Mouse (Mus musculus): ENCODE data around the gene Olfr275. TPM values are rescaled to one million over a fixed set of nuclear protein-coding genes. Genes with fewer than 3 reads are reported as not detected.
"Not testable (repeated sequence)": the region's sequence is repeated elsewhere in the genome, so short reads cannot be mapped to it uniquely, and the experiment has no call there.

Gene Olfr275
- not detected for total RNA-seq (2021)

DNA sequence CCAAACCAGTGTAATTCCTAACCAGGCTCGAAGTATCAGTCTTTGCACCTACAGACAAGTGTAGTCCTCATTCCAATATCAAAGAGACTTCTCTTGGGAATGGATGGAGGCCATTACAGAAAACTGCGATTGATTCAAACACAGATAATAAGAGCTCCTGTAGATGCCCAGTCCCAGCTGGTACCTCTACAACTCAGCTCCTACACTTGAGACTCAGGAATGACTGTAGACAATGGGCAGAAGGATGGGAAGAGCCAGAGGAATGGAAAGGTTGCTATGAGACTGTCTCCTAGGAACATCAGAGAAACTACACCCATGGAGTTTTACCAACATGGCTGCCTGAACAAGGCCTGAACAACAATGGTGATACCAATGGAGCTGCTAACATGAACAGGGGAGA lies at the start of gene Olfr275:
Olfr275 (plus strand) TSS at position 301 of the 400 bp plus-strand sequence.
- intact Hi-C loops (cut with DNase I) = no loop called here
- DNase-seq = no peak

GRCm38 (mm10) chr4:52765612-52766011 lies 48.8 kb upstream of the Olfr275 start:
- DNase-seq = no peak
- intact Hi-C loops (cut with DNase I) = no loop called here

GRCm38 (mm10) chr4:52772186-52772585 lies 42.2 kb upstream of the Olfr275 start:
- no peak for DNase-seq
- intact Hi-C loops (cut with DNase I) = no loop called here

- no peak for DNase-seq
- intact Hi-C loops (cut with DNase I) = no loop called here
Observed at GRCm38 (mm10) chr4:52800013-52800412, 14.4 kb upstream of the Olfr275 start.

DNA sequence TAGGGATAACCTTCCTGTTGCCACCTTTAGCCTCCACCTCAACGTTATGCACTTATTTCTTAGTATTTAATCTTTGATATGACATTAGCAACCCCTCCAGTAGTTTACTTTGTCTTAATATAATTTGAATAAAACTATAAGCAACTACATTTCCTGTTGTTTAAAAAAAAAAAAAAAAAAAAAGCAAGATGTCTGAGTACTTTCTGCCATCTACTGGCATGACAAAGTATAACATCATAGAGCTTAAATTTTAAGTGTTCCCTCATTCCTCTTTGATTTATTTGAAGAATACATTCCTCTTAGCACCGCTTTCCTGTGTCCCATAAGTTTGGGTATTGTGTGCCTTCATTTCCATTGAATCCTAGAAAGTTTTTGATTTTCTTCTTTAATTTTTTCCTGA lies 2.5 kb upstream of the Olfr275 start:
- intact Hi-C loops (cut with DNase I) = no loop called here

GRCm38 (mm10) chr4:52821375-52821774 lies 7.0 kb downstream of the Olfr275 start:
- no peak for DNase-seq
- intact Hi-C loops (cut with DNase I) = no loop called here

More for the DNA sequence above, 2.5 kb upstream of the Olfr275 start:
- DNase-seq = no peak

- DNase-seq; intact Hi-C loops (cut with DNase I): not testable (repeated sequence)
Observed at GRCm38 (mm10) chr4:52845411-52845810, 31.0 kb downstream of the Olfr275 start.

- intact Hi-C loops (cut with DNase I) = no loop called here
- peak in 1 of 2 experiments; percentile 2 for DNase-seq
Observed at GRCm38 (mm10) chr4:52849039-52849635, 34.7 kb downstream of the Olfr275 start.

DNA sequence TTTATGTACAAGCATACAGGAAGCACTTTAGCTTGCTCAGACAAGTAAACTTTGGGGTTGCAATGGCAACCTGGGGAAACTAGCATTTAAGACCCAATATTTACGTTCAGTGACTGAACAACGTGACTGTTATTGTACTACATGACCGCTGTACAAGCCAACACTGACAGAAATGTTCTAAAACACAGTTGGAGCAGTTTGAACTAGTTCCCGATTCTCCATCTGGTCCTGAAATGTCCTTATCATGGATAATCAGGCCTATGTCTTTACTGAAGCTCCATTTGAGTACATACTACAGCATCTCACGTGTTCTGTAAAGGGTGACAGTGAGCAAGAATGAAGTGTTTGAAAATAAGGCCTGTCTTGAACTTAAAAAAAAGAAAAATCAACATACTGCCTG lies 35.3 kb downstream of the Olfr275 start:
- no peak for DNase-seq
- intact Hi-C loops (cut with DNase I) = no loop called here

DNA sequence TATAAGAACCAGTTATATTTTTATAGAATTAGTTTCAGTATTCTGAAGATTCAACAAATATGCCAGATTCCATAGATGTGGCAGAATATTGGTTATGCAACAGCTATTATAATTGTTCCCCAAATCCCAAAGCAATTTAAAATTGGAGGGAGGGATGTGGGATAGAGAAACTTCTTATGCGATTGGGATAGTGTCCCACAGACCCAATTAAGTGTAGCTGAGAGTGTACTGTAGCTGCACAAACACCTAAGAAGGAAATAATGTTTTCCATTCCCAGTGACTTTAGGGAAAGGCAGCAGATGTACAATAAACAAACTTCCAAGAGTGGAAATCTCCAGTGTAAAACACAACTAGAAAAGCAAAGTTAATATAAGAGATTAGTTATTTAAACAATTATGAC lies 44.7 kb downstream of the Olfr275 start, which contains the start of gene Olfr273:
Olfr273 (minus strand) TSS at position 101 of the 400 bp plus-strand sequence.
- intact Hi-C loops (cut with DNase I) = no loop called here
- DNase-seq = no peak

- DNase-seq = no peak
- intact Hi-C loops (cut with DNase I) = no loop called here
Observed at GRCm38 (mm10) chr4:52864156-52864555, 49.8 kb downstream of the Olfr275 start.

Other genes starting within 250 kb of the Olfr275 start
- not detected for gene Toporsl, start 218.3 kb upstream of the Olfr275 start, total RNA-seq (2021)
- gene Olfr273, start 44.6 kb downstream of the Olfr275 start, total RNA-seq (2021) = not detected
- gene Olfr272, start 104.6 kb downstream of the Olfr275 start, total RNA-seq (2021) = not detected
- gene Olfr270, start 149.9 kb downstream of the Olfr275 start, total RNA-seq (2021) = not detected
- gene Nipsnap3a, start 174.7 kb downstream of the Olfr275 start, total RNA-seq (2021) = not detected
- 10 to 100 TPM; 15.1 to 16.9 TPM for gene Nipsnap3b, start 197.3 kb downstream of the Olfr275 start, total RNA-seq (2021)

Measured in heart, postnatal 10 days (tissue).